Mouse (Mus musculus): ENCODE results near the gene Surf4.

Surf4 gene

DNA sequence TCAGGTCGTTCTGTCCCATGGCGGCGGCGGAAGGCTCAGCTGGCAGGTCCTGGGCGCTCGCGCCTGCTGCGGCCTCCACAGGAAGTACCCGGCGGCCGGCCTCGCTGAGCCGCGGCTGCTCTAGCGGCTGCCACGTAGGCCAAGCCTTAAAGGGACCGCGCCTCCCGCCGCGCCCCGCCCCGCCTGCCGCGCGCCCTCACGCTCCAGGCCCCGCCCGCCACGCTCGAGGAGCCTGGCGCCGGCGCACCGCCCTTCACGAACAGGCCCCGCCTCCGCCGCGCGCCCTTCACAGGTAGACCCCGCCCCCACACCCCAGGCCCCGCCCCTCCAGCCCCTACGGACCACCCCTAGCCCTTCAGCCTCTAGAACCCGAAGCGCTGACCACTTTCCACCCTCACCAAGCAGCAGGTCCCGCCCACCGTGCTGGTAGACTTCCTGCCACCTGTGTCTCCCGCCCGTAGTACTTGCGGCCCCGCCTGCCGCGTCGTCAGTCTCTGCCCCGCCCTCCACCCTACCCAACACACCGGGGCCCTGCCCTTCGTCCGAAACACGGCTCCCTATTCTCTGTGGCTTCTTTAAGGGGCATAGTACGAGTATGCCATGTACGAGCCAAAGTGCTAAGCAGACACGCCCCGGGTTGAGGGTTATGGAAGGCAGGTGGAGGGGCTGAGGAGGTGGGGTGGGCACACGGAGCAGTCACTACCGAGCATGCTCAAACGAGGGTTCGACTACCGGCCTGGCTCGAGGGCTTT is at the start of gene Surf4, which contains the start of gene Stkld1:
TSS of gene Surf4 (minus strand) at position 625 of the 752 bp plus-strand sequence.
TSS of gene Stkld1 (plus strand) at position 744 of the 752 bp plus-strand sequence.
- DNase-seq (ENCODE audit: low read depth, low spot score): peak; percentile 91

DNA sequence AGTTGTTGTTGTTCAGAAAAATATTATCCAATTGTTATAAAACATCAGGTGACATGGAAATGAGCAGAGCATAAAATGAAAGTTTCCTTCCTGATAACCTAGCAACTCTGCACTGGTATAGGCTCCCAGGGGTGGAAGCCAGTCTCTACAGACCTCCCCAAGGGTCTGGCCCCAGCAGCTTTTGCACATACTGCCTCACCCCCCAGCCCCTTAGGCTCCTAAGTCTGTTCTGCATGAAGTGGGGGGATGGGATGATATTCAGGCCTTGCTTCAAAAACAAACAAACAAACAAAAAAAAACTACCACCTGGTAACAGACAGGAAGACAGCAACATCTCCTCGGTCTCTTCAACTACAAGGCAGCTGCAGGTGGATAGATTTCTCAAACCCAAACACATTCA is 46.6 kb upstream of the Surf4 start:
- DNase-seq (ENCODE audit: low read depth, low spot score): no peak

DNA sequence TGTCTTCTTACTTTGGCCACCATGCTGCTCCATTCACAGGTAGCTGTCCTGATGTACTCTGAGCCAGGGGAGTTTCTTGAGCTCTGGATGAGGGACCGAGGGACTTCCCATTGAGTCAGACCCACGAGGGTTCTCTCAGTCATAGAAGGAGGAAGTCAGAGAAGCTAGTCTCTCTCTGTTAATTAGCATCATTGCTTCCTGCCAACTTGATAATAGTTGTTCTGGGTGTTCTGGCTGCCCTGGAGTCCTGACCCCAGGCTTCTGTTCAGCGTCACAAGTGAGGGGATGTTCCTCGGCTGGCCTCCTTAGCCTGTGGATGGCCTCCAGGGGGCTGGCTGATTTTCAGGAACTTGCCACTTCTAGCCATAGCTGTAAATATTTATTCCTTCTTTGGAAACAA is 40.2 kb upstream of the Surf4 start:
- no peak for DNase-seq (ENCODE audit: low read depth, low spot score)

GRCm38 (mm10) chr2:26973116-26973515 is 39.4 kb upstream of the Surf4 start, which contains the start of gene Adamts13:
Gene Adamts13 (plus strand): TSS chr2:26973416.
- no peak for DNase-seq (ENCODE audit: low read depth, low spot score)

GRCm38 (mm10) chr2:26967262-26967661 is 33.5 kb upstream of the Surf4 start:
- no peak for DNase-seq (ENCODE audit: low read depth, low spot score)

DNA sequence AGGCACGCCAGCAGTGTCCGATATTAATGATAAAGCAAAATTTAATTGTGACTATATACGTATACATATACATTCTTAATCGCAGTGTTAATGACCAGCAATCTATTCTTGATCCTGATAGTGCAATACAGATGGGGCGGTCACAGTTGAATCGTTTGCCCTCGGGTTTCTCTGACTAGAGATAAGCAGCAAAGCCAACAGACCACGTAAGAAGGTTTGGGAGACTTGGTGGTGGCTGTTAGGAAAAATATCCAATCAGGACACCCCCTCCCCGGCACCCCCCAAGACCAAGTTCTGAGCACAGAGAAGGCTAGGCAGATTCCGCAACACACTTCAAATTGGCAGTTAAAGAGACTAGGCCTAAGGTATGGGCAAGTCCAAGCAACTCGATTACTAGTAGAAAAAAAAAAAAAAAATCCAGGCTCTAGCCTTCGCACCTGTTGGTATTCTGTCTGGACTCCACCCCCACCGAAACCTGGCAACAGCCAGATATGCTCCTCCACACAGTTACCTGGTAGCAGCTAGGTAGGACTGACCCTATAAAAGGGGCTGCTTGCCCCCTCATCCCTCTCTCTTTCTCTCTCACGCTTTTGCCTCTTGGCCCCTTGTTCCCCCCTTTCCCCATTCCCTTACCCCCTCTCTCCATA is 31.1 kb upstream of the Surf4 start:
- no peak for DNase-seq (ENCODE audit: low read depth, low spot score)

DNA sequence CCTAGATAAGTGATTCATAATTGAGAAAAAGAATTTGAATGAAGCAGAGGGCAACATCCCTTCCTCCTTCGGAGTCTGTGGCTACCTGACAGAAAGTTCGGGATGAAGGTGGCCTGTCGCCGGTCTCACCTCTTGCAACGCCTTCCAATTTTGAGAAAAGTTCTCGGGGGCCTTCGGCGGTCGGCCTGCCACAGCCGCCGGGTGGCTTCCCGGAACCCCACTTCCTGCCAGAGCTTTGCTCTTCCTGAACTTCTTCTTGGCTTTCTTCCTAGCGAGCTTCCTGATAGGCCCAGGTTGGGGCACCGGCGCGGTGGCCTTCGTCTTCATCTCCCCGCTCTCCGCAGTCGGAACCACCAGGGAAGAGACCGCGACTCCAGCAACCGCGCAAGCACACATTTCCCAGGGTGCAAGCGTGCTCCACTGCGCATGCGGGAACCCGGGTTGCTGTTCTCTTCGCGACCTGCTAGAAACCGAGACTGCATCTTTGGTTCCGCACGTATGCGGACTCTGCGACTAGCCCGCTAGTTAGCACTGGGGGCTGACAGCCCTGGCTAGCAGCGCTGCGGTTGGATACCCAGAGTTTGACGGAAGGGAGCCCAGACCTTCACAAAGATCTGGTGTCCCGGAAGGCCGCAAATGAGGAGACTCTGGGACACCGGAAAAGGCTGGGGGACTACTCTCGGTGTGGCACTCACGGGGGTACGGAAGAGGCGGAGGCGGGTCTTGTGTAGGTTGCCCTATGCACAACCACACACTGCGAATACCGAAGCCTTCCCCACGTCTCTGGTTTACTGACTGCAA is 30.4 kb upstream of the Surf4 start, which contains the start of gene Rexo4:
TSS of gene Rexo4 (minus strand) at position 464 of the 801 bp plus-strand sequence.
- DNase-seq (ENCODE audit: low read depth, low spot score): peak; percentile 94

- no peak for DNase-seq (ENCODE audit: low read depth, low spot score)
These were observed 27.0 kb upstream of the Surf4 start for GRCm38 (mm10) chr2:26960756-26961155.

DNA sequence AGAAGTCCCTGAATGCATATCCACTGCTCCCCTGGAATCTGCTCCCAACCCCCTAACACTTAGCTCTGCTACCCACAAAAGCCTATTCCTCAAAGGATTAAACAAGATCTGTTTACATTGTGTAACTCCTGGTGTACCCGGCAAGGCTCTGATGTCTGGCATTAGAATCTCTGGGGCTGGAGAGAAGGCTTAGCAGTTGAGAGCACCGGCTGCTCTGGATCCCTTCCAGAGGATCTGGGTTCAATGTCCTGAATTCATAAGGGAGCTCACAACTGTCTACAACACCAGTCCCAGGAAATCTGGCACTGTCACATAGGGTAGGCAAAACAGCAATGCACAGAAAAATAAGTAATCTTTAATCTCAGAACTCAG is 23.7 kb upstream of the Surf4 start:
- no peak for DNase-seq (ENCODE audit: low read depth, low spot score)

DNA sequence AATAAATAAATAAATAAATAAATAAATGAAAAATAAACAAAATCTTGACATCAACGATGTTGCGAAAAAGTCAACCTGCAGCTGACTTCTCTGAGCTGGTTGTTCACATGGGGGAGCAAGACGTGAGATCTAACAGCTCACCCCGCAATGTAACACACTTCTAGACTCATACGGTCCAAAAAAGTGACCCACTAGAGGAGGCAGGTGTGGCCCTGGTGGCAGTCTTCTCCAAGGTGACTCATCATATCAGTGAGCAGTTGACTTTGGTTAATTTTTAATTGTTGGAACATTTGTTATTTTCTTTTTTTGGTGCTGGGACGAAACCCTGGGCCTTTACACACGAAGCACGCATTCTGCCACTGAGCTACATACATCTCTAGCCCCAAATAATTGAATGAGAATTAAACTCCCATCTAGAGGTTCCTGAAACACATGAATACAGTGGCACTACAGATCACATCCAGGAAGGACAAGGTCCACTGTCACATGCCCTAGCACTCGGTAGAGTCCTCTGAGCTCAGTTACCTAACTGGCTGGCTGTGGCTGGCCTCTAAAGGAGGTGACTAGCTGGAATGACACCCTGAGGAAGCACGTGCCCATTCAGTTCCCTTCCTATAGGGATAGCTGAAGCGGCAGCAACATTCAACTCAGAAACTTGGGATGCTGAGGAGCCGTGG is 23.2 kb upstream of the Surf4 start:
- no peak for DNase-seq (ENCODE audit: low read depth, low spot score)

- DNase-seq (ENCODE audit: low read depth, low spot score): no peak
These were observed 21.1 kb upstream of the Surf4 start for GRCm38 (mm10) chr2:26954735-26955395.

DNA sequence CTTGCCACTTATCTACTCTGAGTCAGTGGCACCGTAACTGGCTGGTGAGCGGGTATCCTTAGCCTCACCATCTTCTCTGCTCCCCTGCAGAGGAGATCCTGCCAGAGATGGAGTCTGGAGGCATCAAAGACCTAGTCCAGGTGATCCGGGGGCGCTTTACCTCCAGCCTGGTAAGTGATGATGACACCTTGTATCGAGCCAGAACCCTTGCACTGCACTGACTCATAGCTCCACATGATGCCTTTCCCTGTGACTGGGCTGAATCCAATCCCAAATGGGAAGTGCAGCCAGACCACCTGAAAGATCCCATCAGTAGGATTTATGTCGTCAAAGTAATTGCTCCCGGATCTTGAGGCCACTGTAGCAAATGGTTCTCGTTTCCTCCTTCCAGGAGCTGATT is 19.1 kb upstream of the Surf4 start:
- DNase-seq (ENCODE audit: low read depth, low spot score): no peak

DNA sequence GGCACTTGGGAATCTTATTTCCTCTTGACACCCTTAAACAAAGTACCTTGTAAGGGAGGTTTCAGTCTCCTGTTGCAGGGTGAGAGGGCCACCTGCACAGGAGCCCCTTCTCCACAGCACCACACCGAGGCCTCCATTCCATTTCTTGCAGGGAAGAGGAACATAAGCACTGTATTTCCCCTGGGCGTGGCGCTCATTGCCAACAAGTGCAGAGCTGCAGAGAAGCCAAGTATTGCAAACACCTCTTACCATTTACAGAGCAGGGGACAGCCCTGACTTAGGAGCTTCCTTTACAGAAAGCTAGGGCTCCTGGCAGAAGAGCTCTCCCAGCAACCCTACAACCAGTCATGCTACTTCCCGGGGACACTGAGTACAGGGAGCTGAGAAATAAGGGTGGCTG is 18.5 kb upstream of the Surf4 start:
- no peak for DNase-seq (ENCODE audit: low read depth, low spot score)

DNA sequence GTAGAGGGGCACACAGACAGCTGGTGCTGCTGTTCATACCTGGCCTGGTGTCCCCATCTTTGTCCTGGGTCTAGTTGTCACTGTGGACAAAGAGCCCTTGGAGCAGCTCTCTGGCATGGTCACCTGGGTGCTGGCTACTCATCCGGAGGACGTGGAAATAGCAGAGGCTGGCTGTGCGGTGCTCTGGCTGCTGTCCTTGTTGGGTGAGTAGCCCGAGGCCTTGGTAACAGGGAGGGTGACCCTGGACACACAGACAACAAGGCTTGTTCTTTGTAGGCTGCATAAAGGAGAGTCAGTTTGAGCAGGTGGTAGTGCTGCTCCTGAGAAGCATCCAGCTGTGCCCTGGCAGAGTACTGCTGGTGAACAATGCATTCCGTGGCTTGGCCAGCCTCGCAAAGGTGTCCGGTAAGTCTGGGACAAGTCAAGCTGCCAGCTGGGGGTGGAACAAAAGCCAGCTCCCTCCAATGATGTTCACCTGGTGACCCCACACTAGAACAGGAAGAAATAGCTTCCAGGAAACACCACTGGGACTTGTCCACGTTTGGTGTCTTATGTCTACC is 17.7 kb upstream of the Surf4 start:
- no peak for DNase-seq (ENCODE audit: low read depth, low spot score)

DNA sequence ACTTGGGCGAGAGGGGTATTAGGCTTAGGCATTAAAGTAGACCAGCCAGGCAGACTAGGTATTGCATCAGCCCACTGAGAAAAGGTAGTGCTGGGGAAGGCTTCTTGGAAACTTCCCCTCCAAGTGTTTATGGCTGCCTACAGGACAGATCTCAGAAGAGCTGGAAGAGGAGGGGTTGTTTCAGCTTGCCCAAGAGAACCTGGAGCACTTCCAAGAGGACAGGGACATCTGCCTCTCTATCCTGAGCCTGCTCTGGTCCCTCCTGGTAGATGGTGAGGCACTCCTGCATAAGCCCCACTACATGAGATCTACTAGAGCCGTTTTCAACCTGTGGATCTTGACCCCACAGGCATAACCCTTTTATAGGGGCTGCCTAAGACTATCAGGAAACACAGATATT is 16.7 kb upstream of the Surf4 start:
- DNase-seq (ENCODE audit: low read depth, low spot score): no peak

- no peak for DNase-seq (ENCODE audit: low read depth, low spot score)
These were observed 9.5 kb upstream of the Surf4 start for GRCm38 (mm10) chr2:26943253-26943652.

DNA sequence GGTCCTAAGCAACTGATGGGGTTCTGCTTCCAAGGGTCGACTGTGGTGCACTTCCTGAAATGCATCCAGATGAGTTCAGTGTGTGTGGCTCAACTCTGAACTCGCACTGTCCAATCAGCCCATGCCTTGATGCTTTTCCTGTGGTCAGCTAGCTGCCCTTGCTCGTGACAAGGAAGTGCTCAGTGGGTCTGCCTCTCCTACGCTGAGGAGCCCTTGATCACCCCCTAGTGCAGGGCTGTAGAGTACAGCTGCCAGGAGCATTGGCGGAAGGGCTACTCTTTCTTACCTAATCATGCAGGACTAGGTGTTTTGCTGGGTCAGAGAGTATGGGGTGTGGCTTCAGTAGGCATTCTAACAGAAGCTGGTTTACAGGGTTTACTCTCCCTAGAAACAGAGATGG is 7.8 kb upstream of the Surf4 start:
- no peak for DNase-seq (ENCODE audit: low read depth, low spot score)

DNA sequence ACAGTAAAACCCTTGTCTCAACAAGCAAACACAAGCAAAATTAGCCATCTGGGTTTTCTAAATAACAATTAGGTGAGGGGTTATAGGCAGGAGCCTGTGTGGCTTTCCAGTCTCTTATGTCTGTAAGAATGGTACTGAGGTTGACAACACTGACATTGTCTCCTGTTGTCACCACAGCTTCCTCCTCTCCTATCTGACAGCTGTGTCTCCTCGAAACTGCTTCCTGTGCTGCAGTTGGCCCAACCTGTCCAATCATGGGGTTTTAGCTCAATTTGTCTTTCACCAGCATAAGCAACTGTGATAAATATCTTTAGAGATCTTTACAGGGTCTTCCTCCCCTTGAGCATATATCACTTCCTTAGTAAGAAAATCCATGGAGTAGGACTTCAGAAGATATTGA is 2.7 kb upstream of the Surf4 start:
- DNase-seq (ENCODE audit: low read depth, low spot score): no peak

- no peak for DNase-seq (ENCODE audit: low read depth, low spot score)
These were observed 1.6 kb upstream of the Surf4 start for GRCm38 (mm10) chr2:26935286-26935685.

GRCm38 (mm10) chr2:26932473-26933303 is 1.0 kb downstream of the Surf4 start:
- DNase-seq (ENCODE audit: low read depth, low spot score): no peak
